Mouse (Mus musculus) liver, embryonic 14.5 days (tissue): ENCODE measurements around the gene Cryzl1. TPM values are rescaled to one million over a fixed set of nuclear protein-coding genes. Genes with fewer than 3 reads are reported as not detected.

Source experiments
- ATAC-seq: fragments of 200-750 bp; cut with Nextera tagmentation; 2 replicates; pipeline ENCODE4 v1.8.0; 2017; ENCODE audit warnings: moderate number of reproducible peaks, mild to moderate bottlenecking, moderate library complexity; ENCODE audit not compliant: insufficient read depth
- DNase-seq, 3 experiments: peaks; one replicate each; pipeline ENCODE4 v3.0.0-alpha.2; 2012 to 2013; ENCODE audit warnings: low read depth in 3 of 3, low spot score in 3 of 3
- H3K27ac ChIP-seq: fragments of 300-500 bp; sonication (generic); 2 replicates; pipeline ENCODE4 v1.5.1; 2014; ENCODE audit warnings: moderate library complexity, mild to moderate bottlenecking, control low read depth, inconsistent platforms
- H3K27me3 ChIP-seq: fragments of 300-500 bp; sonication (generic); 2 replicates; pipeline ENCODE4 v1.6.1; 2014; ENCODE audit warnings: mild to moderate bottlenecking, low read length, moderate library complexity; ENCODE audit not compliant: control insufficient read depth, insufficient read depth
- H3K36me3 ChIP-seq: fragments of 300-500 bp; sonication (generic); replicated peaks from 2 replicates; pipeline ENCODE4 v1.6.1; 2014; ENCODE audit warnings: low read depth; ENCODE audit not compliant: control insufficient read depth, insufficient read depth
- H3K4me1 ChIP-seq, 2 experiments: fragments of 200-500 bp in 1 of 2; fragments of 300-500 bp in 1 of 2; sonication (generic) in 1 of 2; replicated peaks; 2 replicates each; pipeline ENCODE4 v1.6.1; 2012 to 2014; ENCODE audit warnings: antibody characterized with exemption in 1 of 2, inconsistent platforms in 1 of 2, low read length in 1 of 2; ENCODE audit not compliant: control insufficient read depth in 2 of 2, insufficient read depth in 2 of 2
- H3K4me2 ChIP-seq: fragments of 300-500 bp; sonication (generic); 2 replicates; pipeline ENCODE4 v1.6.1; 2014; ENCODE audit warnings: low read depth, mild to moderate bottlenecking, control low read depth, moderate library complexity
- H3K4me3 ChIP-seq, 2 experiments: fragments of 200-500 bp in 1 of 2; fragments of 300-500 bp in 1 of 2; sonication (generic) in 1 of 2; 2 replicates each; pipeline ENCODE4 v1.5.1; 2012 to 2014; ENCODE audit warnings: low read depth in 2 of 2, low read length in 2 of 2, mild to moderate bottlenecking in 2 of 2, control low read depth in 1 of 2, inconsistent platforms in 1 of 2, moderate library complexity in 1 of 2; ENCODE audit not compliant: insufficient read depth in 1 of 2
- H3K9ac ChIP-seq: fragments of 300-500 bp; sonication (generic); replicated peaks from 2 replicates; pipeline ENCODE4 v1.6.1; 2014; ENCODE audit warnings: mild to moderate bottlenecking, control low read depth, moderate library complexity
- H3K9me3 ChIP-seq: fragments of 300-500 bp; sonication (generic); 2 replicates; pipeline ENCODE4 v1.6.1; 2016; ENCODE audit warnings: low read length, mixed read lengths; ENCODE audit not compliant: control insufficient read depth
- CTCF ChIP-seq: IDR thresholded peaks from 2 replicates; pipeline ENCODE4 v1.5.1; 2016; ENCODE audit warnings: antibody characterized with exemption, low read depth, control low read depth
- EP300 ChIP-seq: IDR thresholded peaks from 2 replicates; pipeline ENCODE4 v1.6.1; 2016; ENCODE audit warnings: antibody characterized with exemption, low read depth
- WGBS: fragments of 180-500 bp; shearing (Covaris S2); extraction: QIAGEN DNeasy Blood & Tissue Kit; methylation state at CpG from one replicate; pipeline ENCODE4 v1.1.7; 2014; ENCODE audit not compliant: insufficient replicate concordance; 5-methylcytosine and 5-hydroxymethylcytosine counted together
- polyA plus RNA-seq, 2 experiments: library from polyadenylated mRNA; depleted of rRNA in 1 of 2; stranded (reverse) in 1 of 2; unstranded in 1 of 2; fragments of >200 nt; fragmentation: Nextera tagmentation in 1 of 2; extraction: Ambion mirVana in 1 of 2; gene quantifications; 2 replicates each; pipeline versions ENCODE4 v1.2.1 to v1.2.3; 2012 to 2014

Cryzl1 gene
- polyA plus RNA-seq, 2 experiments = 17.9 to 29.7 TPM

GRCm38 (mm10) chr16:91702771-91703188 is 26.0 kb downstream of the Cryzl1 start:
- WGBS = 69% methylated on average over 3 of the region's 3 CpGs
- Histone ChIP-seq H3K27ac (no peak overlapping the region), H3K4me1 (no peaks in the 10 kb centered on the region), H3K4me2 (no peak overlapping the region), H3K9me3 (no peaks in the 10 kb centered on the region), H3K36me3 (peaks cover 21% of the 10 kb centered on the region), H3K27me3 (no peaks in the 10 kb centered on the region), H3K9ac (no peak overlapping the region), H3K4me3 (no peak overlapping the region)
- no peak for TF ChIP-seq EP300
- peak; percentile 19 for TF ChIP-seq CTCF
- DNase-seq (no peak), ATAC-seq (no peak)

- H3K9ac ChIP-seq = no peak overlapping the region
- H3K4me1 ChIP-seq = no peaks in the 10 kb centered on the region
- ATAC-seq (no peak), DNase-seq (no peak)
- no peak overlapping the region for H3K27ac ChIP-seq
- H3K27me3 ChIP-seq = no peaks in the 10 kb centered on the region
- H3K4me2 ChIP-seq = no peak overlapping the region
- H3K36me3 ChIP-seq = peaks cover 25% of the 10 kb centered on the region
- no peak for TF ChIP-seq CTCF
- no peak for TF ChIP-seq EP300
- H3K4me3 ChIP-seq = no peak overlapping the region
- 88% methylated on average over 13 of the region's 13 CpGs for WGBS
- H3K9me3 ChIP-seq = no peaks in the 10 kb centered on the region
Measured at GRCm38 (mm10) chr16:91701908-91702307, 26.9 kb downstream of the Cryzl1 start.

GRCm38 (mm10) chr16:91698995-91699394 is 29.8 kb downstream of the Cryzl1 start:
- H3K9me3 ChIP-seq = no peaks in the 10 kb centered on the region
- no peak overlapping the region for H3K4me2 ChIP-seq
- H3K9ac ChIP-seq = no peak overlapping the region
- no peak overlapping the region for H3K27ac ChIP-seq
- H3K4me1 ChIP-seq = peaks cover 0 to 5% of the 10 kb centered on the region in 2 experiments; a peak in 2 of 4 replicates
- H3K36me3 ChIP-seq = peaks cover 28% of the 10 kb centered on the region
- TF ChIP-seq EP300 (no peak), CTCF (no peak)
- ATAC-seq (no peak), DNase-seq (no peak)
- no peaks in the 10 kb centered on the region for H3K27me3 ChIP-seq
- no peak overlapping the region for H3K4me3 ChIP-seq
- WGBS = 69% methylated on average over 1 of the region's 1 CpGs

DNA sequence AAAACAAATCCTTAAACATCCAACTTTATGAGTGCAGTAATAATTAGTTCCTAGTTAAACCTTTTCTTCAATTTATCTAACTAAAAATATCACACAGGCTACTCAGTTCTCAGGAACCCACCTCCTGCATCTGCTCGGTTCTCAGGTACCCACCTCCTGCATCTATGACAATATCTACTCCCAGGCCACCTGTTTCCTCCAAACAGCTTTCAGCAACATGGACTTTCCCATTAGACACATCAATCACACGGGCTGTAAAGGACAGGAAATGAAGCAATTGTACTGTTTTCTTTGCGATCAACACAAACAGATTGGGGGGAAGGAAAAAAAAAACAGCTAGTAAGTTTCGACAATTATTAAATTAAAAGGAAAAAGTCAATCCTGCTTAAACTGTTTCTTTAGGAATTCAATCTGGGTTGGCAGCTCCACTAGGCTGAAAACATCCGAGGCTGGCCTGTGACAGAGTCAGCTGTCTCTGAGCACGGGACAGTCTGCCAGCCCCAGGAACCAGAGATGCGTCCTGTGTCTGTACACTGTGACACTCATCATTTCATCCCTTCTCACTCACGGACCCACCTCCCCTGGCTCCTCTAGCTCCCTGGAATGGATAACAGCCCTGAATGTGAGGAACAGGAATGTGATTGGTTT is 33.5 kb downstream of the Cryzl1 start:
- no peaks in the 10 kb centered on the region for H3K9me3 ChIP-seq
- H3K4me2 ChIP-seq = no peak overlapping the region
- 37% methylated on average over 8 of the region's 8 CpGs for WGBS
- no peaks in the 10 kb centered on the region for H3K27me3 ChIP-seq
- H3K9ac ChIP-seq = no peak overlapping the region
- DNase-seq (no peak), ATAC-seq (no peak)
- TF ChIP-seq CTCF = no peak
- TF ChIP-seq EP300 = no peak
- H3K4me1 ChIP-seq = peaks cover 1 to 5% of the 10 kb centered on the region in 2 experiments
- H3K4me3 ChIP-seq = no peak overlapping the region
- H3K27ac ChIP-seq = no peak overlapping the region
- H3K36me3 ChIP-seq = peaks cover 17% of the 10 kb centered on the region

GRCm38 (mm10) chr16:91694455-91695084 is 34.2 kb downstream of the Cryzl1 start:
- 26% methylated on average over 14 of the region's 14 CpGs for WGBS
- Histone ChIP-seq H3K36me3 (peaks cover 15% of the 10 kb centered on the region), H3K27ac (no peak overlapping the region), H3K27me3 (no peaks in the 10 kb centered on the region), H3K4me1 (peaks cover 7 to 11% of the 10 kb centered on the region in 2 experiments), H3K9me3 (no peaks in the 10 kb centered on the region), H3K4me2 (no peak overlapping the region), H3K4me3 (no peak overlapping the region), H3K9ac (no peak overlapping the region)
- peak; percentile 57 to 62 (median 59) for DNase-seq
- TF ChIP-seq CTCF = peak; percentile 97
- TF ChIP-seq EP300 = no peak
- peak; percentile 73 for ATAC-seq
